Mouse (Mus musculus) left cerebral cortex, postnatal 14 days (tissue): ENCODE results near the gene Map3k20. TPM values are rescaled to one million over a fixed set of nuclear protein-coding genes. Genes with fewer than 3 reads are reported as not detected.
A peak's percentile ranks its signal among the peaks of the same experiment; 100 is the strongest.

Source experiments
- DNase-seq, 2 experiments: peaks; one replicate each; pipeline ENCODE4 v3.0.0; 2021 to 2022; ENCODE audit warnings: low spot score in 2 of 2, mixed read lengths in 1 of 2
- intact Hi-C: fragments of 180-260 bp; cut with DNase I; formaldehyde crosslinking; loops from one replicate; pipeline ENCODE4 v1.15.1; 2025
- total RNA-seq, 2 experiments: library from RNA; stranded (reverse); gene quantifications; 2 replicates each; pipeline ENCODE4 v1.2.3; 2021

The Map3k20 gene
- total RNA-seq, 2 experiments from 2014 or later, result 8.9 to 12.3 TPM

DNA sequence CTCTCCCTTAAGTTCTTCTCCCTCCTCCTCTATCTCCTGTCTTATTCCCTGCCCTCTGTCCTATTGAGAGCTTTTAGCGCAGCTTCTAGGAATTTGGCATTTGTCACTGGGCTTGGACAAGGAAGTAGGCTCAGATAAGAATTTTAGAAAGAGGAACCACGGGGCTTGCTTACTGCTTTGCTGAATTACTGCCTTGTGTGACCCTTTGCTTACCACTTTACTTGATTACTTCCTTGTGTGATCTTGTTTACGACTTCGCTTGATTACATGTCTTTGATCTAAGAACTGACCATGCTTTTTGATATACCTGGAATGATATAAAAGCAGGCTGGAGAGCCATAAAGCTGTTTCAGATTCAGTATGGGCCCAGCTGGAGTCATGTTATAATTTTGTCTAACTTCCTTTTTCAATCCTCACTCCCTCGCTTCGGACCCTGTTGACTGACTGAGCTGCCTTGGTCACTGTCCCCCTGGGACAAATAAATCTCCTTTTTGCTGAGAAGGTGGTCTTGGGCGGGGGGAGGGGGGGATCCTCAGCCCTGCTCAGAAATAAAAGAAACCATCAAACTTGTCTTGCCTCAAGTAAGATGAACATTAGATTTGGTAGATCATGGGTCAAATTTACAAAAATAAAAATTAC is 179.1 kb downstream of the Map3k20 start:
- intact Hi-C loops, result no loop called here
- DNase-seq, result no peak

DNA sequence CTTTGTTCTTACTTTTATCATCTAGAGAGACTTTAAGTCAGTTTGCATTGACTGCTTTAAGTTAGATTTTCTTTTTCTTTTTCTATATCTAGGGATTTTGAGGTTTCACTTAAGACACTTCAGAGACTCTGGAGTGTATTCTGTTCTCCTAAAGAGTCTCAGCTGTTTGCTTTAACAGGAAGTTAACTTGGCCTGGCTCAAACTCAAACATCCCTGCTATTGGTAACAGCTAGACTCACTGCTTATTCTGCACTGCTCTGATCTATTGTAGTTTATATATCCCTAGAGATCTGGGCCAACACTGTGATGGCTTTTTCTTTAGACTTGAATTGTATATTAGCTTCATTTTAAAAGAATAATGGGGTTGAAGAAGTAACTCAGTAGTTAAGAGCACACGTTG is 182.2 kb downstream of the Map3k20 start:
- intact Hi-C loops, result no loop called here

DNA sequence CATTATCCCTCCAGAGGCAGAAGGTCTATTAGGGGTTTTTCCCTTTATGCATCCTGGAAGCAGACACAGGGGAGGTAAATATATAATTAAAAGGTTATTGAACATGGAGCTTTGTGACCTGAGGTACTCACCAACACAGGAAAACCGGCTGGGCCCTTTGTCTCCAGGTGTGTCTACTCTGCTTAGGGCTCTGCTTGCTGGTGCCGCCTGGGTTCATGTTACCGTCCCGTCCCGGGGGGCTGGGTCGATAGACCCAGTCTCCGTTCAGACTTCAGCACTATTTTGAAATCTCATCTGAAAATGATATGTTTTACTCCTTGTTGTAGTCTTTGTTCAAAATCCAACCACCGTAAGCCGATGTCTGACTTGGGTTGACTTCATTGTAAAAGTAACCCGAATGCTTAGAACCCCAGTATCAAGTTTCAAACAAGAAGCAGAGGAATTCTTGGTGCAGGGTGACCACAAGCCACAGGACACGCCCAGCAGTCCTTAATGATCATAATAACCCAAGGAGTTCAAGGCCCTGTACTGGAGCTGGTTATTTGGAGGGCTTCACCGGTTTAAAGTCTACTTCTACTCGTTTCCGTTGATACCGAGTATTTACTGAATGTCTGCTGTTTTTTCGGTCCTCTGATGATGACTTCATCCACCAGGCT is 186.1 kb downstream of the Map3k20 start:
- intact Hi-C loops, result no loop called here
- no peak for DNase-seq

More for the DNA sequence above, 182.2 kb downstream of the Map3k20 start:
- no peak for DNase-seq

DNA sequence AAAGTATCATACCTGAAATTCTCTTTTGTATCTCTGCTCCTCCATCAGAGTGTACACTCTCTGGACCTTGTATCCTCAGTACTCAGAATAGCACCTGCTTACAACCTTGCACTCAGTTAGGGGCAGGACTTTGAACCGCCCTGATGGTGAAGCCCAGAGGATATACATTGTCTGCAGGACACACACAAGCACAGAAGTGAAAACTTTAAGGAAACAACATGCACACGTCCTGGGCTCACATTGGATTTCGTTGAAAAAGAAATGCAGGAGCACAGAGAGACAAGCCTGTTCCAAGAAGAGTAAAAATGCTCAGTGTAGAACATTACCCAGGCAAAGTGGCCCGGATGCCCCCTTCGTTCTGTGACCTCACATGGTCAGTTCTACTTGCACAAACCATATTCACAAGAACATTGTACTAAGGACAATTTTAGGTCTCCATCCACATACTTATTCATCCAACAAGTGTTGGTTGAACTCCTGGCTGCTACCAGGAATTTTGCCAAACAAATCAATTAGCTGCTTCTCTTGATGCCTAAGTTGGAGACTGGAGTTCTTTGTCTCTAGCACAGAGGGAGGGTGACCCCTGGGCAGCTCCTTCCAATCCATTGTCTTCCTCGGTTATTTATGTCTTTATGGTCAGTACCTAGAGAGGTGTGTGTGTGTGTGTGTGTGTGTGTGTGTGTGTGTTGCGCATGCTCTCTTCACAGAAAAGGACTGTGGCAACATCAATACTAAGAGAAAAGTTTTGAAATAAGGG is 189.3 kb downstream of the Map3k20 start:
- intact Hi-C loops, result loop anchor here (5.0 kb wide), 1 partner anchor 803 kb away; no protein-coding TSS in a partner anchor
- no peak for DNase-seq

DNA sequence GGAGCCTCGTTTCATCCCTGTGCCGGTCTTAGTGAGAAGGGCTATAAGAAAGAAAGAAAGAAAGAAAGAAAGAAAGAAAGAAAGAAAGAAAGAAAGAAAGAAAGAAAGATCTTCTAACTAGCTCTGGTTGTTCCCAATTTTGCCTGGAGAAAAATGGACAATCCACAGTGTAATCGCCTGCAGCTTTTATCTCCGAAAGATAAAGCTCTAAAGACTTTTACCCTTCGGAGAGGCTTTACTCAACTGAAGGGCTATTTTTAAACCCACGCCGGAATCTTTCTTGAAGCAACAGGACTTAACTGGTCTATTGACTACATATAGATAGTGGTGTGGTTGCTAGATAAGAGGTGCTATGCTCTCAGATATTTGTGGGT is 190.0 kb downstream of the Map3k20 start:
- no peak for DNase-seq
- intact Hi-C loops, result loop anchor here (5.0 kb wide), 1 partner anchor 802 kb away; no protein-coding TSS in a partner anchor

DNA sequence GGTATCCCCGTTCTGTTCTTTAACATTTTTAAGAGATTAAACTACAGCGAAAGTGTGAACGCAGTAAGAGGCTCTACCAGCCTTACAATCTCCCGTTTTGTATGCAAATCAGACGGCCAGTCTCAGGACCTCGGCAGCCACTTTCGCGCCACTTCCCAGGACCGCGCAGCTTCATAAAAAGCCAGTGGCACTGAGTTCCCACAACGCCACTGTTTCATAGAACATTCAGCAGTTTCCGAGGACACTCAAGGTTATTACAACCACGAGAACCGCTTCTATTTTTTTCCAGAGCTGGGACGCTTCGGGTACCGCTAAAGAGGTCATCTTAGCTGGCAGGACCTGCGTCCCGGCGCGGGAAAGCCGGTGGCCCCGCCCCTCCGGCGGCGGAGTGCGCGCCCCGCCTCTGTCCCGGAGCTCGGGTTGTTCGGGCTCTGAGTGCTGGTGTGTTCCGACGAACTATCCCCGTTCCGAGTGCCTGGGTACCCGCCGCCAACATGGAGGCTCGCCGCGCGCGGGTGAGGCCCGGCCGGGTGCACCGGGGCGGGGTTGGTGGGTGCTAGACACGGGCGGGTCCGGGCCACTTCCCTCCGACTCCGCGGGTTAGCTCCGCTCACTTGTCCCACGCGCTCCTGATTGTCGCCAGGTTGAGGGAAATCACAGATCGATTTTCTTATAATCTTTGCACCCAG is 190.5 kb downstream of the Map3k20 start, which contains the start of gene Cdca7:
TSS of gene Cdca7 (plus strand) at position 363 of the 689 bp plus-strand sequence.
- DNase-seq, result peak; percentile 21 to 52
- intact Hi-C loops, result loop anchor here (5.0 kb wide), 1 partner anchor 801 kb away; no protein-coding TSS in a partner anchor

DNA sequence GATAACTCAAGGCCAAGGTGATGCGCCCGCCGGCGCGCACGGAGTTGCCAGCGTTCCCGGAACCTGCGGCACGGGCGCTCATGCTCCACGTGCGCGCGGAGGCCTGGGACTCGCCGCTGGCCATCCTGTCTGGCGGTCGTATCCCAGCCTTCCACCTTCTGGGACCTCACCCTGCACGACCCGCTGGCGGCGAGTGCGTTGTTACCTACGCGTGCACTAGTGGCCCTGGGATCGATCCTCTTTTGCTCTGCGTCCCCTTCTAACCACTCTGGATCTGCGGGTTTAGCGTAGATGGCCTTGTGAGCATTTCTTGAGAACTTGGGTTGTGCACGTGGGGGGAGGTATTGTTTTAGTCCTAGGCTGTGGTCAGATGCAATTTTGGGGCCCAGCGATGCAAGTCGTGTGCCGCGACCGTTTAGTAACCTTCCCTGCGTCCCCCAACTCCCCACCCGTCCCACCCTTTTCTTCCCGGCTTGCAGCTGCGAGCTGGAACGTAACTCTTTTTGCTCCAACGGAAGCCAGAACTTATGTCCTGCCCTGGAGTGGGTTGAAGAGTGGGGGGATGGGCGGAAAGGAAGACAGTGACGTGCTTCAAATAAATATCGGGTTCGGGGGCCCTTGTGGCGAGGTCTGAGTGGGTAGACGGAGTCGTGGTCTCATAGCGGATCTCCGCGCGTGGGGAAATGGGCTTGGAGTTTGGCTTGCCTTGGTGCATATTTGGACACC is 191.2 kb downstream of the Map3k20 start:
- DNase-seq, result peak in 1 of 2 experiments; percentile 15
- intact Hi-C loops, result loop anchor here (5.0 kb wide), 1 partner anchor 801 kb away; no protein-coding TSS in a partner anchor

DNA sequence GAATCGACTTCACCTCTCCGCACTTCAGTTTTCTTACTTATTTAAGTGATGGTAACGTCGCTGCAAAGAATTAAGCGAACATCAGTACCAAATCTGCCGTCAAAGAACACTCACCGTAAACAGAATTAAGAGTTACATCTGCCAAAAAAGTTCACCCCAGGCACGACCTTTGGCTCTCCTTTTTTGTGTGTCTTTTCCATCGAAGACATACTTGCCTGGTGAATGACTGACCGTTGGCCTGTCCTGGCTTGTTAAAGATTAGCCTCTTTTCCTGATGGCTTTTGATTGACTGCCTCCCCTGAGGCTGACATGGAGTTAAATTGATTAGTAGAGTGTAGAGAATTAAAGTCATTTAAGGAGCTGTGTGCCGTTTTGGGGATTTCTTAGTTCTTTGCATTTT is 191.8 kb downstream of the Map3k20 start:
- intact Hi-C loops, result loop anchor here (5.0 kb wide), 1 partner anchor 800 kb away; no protein-coding TSS in a partner anchor
- DNase-seq, result no peak

DNA sequence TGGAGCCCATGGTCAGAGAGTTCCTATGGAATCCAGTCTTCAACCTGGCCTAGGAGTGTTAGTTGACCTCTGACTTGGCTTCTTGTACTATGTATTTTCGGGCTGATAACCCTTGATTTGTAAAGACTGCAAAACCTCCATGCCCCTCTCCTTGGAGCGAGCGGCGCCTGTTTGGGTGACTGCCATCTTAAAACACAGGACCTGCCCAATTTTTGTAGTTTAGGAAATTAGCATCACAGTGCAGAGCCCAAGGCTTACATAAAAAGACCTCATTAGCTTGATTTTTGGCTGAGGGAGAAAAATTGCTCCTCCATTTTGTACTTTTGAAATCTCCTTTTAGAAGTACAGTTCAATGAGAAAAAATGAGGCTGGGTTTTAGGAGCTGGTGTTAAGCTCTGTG is 192.7 kb downstream of the Map3k20 start:
- no peak for DNase-seq
- intact Hi-C loops, result loop anchor here (5.0 kb wide), 1 partner anchor 799 kb away; no protein-coding TSS in a partner anchor

DNA sequence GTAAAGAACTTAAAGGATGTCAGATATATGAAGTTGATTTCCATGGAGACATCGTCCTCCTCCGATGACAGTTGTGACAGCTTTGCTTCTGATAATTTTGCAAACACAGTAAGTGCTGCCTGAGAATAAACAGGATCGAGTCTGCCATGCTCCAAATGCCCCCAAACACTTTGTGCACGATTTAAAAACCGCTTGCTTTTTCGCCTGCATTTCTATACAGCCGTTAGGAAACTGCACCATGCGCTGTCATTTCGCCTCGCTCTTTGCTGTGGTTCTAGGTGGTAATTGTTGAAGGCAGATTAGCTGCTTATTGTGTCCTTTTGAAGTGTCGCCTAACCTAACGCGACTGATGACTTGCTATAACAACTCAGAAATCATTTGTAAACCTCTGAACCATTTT is 193.5 kb downstream of the Map3k20 start:
- DNase-seq, result no peak
- intact Hi-C loops, result loop anchor here (5.0 kb wide), 1 partner anchor 798 kb away; no protein-coding TSS in a partner anchor

DNA sequence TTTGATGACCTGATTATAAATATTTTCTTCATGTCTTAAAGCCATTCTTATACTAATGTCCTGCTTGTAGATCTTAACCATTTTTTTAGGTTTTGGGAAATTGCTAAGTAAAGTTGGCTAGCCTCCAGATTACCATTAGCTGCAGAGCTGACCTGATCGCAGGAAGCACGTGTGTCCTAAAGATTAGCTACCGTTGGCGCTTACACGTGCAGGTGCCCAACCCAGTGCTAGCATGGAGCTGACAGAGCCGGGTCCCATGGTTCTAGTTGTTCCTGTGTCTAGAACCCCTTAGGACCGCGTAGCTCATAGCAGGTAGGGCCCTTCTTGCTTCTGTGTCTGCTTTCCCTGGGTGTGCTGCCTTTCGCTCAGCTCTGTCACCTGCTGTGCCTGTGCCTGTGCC is 194.4 kb downstream of the Map3k20 start:
- DNase-seq, result no peak
- intact Hi-C loops, result loop anchor here (5.0 kb wide), 1 partner anchor 797 kb away; no protein-coding TSS in a partner anchor

DNA sequence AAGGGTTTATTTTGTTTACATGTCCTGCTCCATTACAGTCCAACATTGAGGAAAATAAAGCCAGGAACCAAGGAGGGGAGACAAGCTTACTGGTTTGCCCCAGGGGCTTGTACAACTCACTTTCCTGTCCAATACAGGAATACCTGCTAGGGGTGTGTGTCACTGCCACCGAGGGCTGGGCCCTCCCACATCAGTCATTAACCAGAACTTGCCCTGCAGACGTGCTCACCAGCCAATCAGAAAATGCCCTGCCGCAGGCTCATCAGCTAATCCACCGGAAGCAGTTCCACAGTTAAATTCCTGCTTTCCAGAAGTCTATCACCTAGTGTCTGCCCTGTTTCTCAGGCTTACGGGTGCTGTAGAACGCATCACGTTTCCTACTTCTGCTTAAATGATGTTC is 206.2 kb downstream of the Map3k20 start:
- intact Hi-C loops, result no loop called here
- DNase-seq, result no peak

Other genes with a start within 250 kb of the Map3k20 start
- 1 to 10 TPM; 5.4 to 6.1 TPM for gene Cdca7, start 190.5 kb downstream of the Map3k20 start, total RNA-seq